Mouse (Mus musculus) small intestine, adult 2 months (tissue): ENCODE data around the gene Ptprs.

Experiments used
- CTCF ChIP-seq: fragments of 200-500 bp; IDR thresholded peaks from 2 replicates; pipeline ENCODE4 v1.5.1; 2012; ENCODE audit warnings: low read depth, mild to moderate bottlenecking, control low read depth, inconsistent platforms, low read length, moderate library complexity, mixed read lengths; ENCODE audit not compliant: insufficient replicate concordance, insufficient read length; ENCODE audit errors: extremely low read depth
- POLR2A ChIP-seq: fragments of 200-500 bp; IDR thresholded peaks from 2 replicates; pipeline ENCODE4 v1.6.1; 2012; ENCODE audit warnings: low read depth, mild to moderate bottlenecking, control low read depth, inconsistent platforms, low read length, moderate library complexity

- TF ChIP-seq CTCF (no peak), POLR2A (no peak)
Measured at GRCm38 (mm10) chr17:56409759-56410158, 66.5 kb downstream of the Ptprs start.
